Mouse (Mus musculus) embryonic facial prominence, embryonic 10.5 days (tissue): ENCODE data around the gene Blcap. TPM values are rescaled to one million over a fixed set of nuclear protein-coding genes. Genes with fewer than 3 reads are reported as not detected.

Source experiments
- DNase-seq: peaks from one replicate; pipeline ENCODE4 v3.0.0-alpha.2; 2017; ENCODE audit warnings: low spot score
- H3K27ac ChIP-seq: fragments of 300-500 bp; sonication (generic); replicated peaks from 2 replicates; pipeline ENCODE4 v1.5.1; 2016; ENCODE audit warnings: mild to moderate bottlenecking
- H3K27me3 ChIP-seq: fragments of 300-500 bp; sonication (generic); replicated peaks from 2 replicates; pipeline ENCODE4 v1.6.1; 2016; ENCODE audit warnings: low read depth, mild to moderate bottlenecking; ENCODE audit not compliant: poor library complexity, severe bottlenecking
- H3K36me3 ChIP-seq: fragments of 300-500 bp; sonication (generic); replicated peaks from 2 replicates; pipeline ENCODE4 v1.6.1; 2016; ENCODE audit warnings: mild to moderate bottlenecking, moderate library complexity
- H3K4me1 ChIP-seq: fragments of 300-500 bp; sonication (generic); 2 replicates; pipeline ENCODE4 v1.6.1; 2016
- H3K4me3 ChIP-seq: fragments of 300-500 bp; sonication (generic); 2 replicates; pipeline ENCODE4 v1.5.1; 2016; ENCODE audit warnings: mild to moderate bottlenecking, moderate library complexity
- H3K9me3 ChIP-seq: fragments of 300-500 bp; sonication (generic); 2 replicates; pipeline ENCODE4 v1.6.1; 2016; ENCODE audit warnings: mild to moderate bottlenecking
- WGBS: fragments of 180-500 bp; shearing (Covaris S2); methylation state at CpG from one replicate; pipeline ENCODE4 v1.1.7; 2016; 5-methylcytosine and 5-hydroxymethylcytosine counted together
- polyA plus RNA-seq: library from polyadenylated mRNA; unstranded; fragments of >200 nt; fragmentation: Nextera tagmentation; extraction: Ambion mirVana; gene quantifications from 2 replicates; pipeline ENCODE4 v1.2.1, GENCODE M21; 2016

The Blcap gene
- polyA plus RNA-seq, 1 experiment from 2014 or later: 82.1 TPM

- peaks cover 74% of the 10 kb centered on the region for H3K4me1 ChIP-seq
Measured at GRCm38 (mm10) chr2:157556074-157556698, 14.9 kb downstream of the Blcap start.

GRCm38 (mm10) chr2:157552158-157552886 lies 18.8 kb downstream of the Blcap start:
- WGBS: 86% methylated on average over 10 of the region's 10 CpGs
- Histone ChIP-seq H3K4me3 (no peak overlapping the region), H3K4me1 (peaks cover 70% of the 10 kb centered on the region), H3K27ac (peak overlapping the region; percentile 76), H3K36me3 (peaks cover 41% of the 10 kb centered on the region), H3K9me3 (peaks cover 3% of the 10 kb centered on the region; the same call in 1 of the 2 replicates), H3K27me3 (no peaks in the 10 kb centered on the region)
- DNase-seq: no peak

More at GRCm38 (mm10) chr2:157556074-157556698, 14.9 kb downstream of the Blcap start:
- Histone ChIP-seq H3K27ac (peak overlapping the region; percentile 72), H3K9me3 (peaks cover 37% of the 10 kb centered on the region), H3K4me3 (no peak overlapping the region), H3K36me3 (peaks cover 59% of the 10 kb centered on the region), H3K27me3 (no peaks in the 10 kb centered on the region)
- WGBS: 67% methylated on average over 5 of the region's 5 CpGs
- DNase-seq: peak; percentile 41

GRCm38 (mm10) chr2:157550292-157550691 lies 20.8 kb downstream of the Blcap start:
- no peaks in the 10 kb centered on the region for H3K27me3 ChIP-seq
- H3K36me3 ChIP-seq: peaks cover 40% of the 10 kb centered on the region
- WGBS: 86% methylated on average over 4 of the region's 4 CpGs
- no peak for DNase-seq
- H3K27ac ChIP-seq: no peak overlapping the region
- H3K4me1 ChIP-seq: peaks cover 71% of the 10 kb centered on the region
- no peaks in the 10 kb centered on the region for H3K9me3 ChIP-seq
- no peak overlapping the region for H3K4me3 ChIP-seq

- Histone ChIP-seq H3K27me3 (no peaks in the 10 kb centered on the region), H3K36me3 (peaks cover 42% of the 10 kb centered on the region), H3K4me1 (peaks cover 70% of the 10 kb centered on the region), H3K9me3 (no peaks in the 10 kb centered on the region), H3K27ac (peak overlapping the region; percentile 71), H3K4me3 (no peak overlapping the region)
- DNase-seq: no peak
Measured at GRCm38 (mm10) chr2:157546686-157547085, 24.4 kb downstream of the Blcap start.

- 83% methylated on average over 9 of the region's 9 CpGs for WGBS
- H3K4me3 ChIP-seq: no peak overlapping the region
- peak overlapping the region; percentile 16 for H3K27ac ChIP-seq
- peaks cover 2% of the 10 kb centered on the region; the same call in 1 of the 2 replicates for H3K27me3 ChIP-seq
- DNase-seq: no peak
- peaks cover 92% of the 10 kb centered on the region for H3K4me1 ChIP-seq
- peaks cover 40% of the 10 kb centered on the region for H3K36me3 ChIP-seq
- no peaks in the 10 kb centered on the region for H3K9me3 ChIP-seq
Measured at GRCm38 (mm10) chr2:157544333-157544888, 26.7 kb downstream of the Blcap start.

GRCm38 (mm10) chr2:157542415-157542814 lies 28.7 kb downstream of the Blcap start:
- 60% methylated on average over 4 of the region's 4 CpGs for WGBS
- H3K27me3 ChIP-seq: peaks cover 17% of the 10 kb centered on the region
- peaks cover 30% of the 10 kb centered on the region for H3K36me3 ChIP-seq
- DNase-seq: no peak
- no peak overlapping the region for H3K4me3 ChIP-seq
- peak overlapping the region; percentile 80 for H3K27ac ChIP-seq
- no peaks in the 10 kb centered on the region for H3K9me3 ChIP-seq
- H3K4me1 ChIP-seq: peaks cover 94% of the 10 kb centered on the region

- H3K9me3 ChIP-seq: no peaks in the 10 kb centered on the region
- H3K27ac ChIP-seq: peak overlapping the region; percentile 80
- WGBS: 52% methylated on average over 8 of the region's 8 CpGs
- peaks cover 94% of the 10 kb centered on the region for H3K4me1 ChIP-seq
- no peak for DNase-seq
- H3K4me3 ChIP-seq: no peak overlapping the region
- H3K36me3 ChIP-seq: peaks cover 22% of the 10 kb centered on the region
- H3K27me3 ChIP-seq: peaks cover 17% of the 10 kb centered on the region
Measured at GRCm38 (mm10) chr2:157541631-157542030, 29.4 kb downstream of the Blcap start.

GRCm38 (mm10) chr2:157540953-157541569 lies 30.0 kb downstream of the Blcap start:
- no peak overlapping the region for H3K4me3 ChIP-seq
- H3K27me3 ChIP-seq: peaks cover 17% of the 10 kb centered on the region
- peaks cover 94% of the 10 kb centered on the region for H3K4me1 ChIP-seq
- H3K27ac ChIP-seq: peak overlapping the region; percentile 80
- WGBS: 49% methylated on average over 9 of the region's 9 CpGs
- DNase-seq: no peak
- H3K36me3 ChIP-seq: peaks cover 16% of the 10 kb centered on the region; the same call in 1 of the 2 replicates
- no peaks in the 10 kb centered on the region for H3K9me3 ChIP-seq

GRCm38 (mm10) chr2:157540073-157540952 lies 30.8 kb downstream of the Blcap start:
- no peak for DNase-seq
- H3K4me1 ChIP-seq: peaks cover 94% of the 10 kb centered on the region
- H3K36me3 ChIP-seq: peaks cover 12% of the 10 kb centered on the region; the same call in 1 of the 2 replicates
- peak overlapping the region; percentile 80 for H3K27ac ChIP-seq
- H3K9me3 ChIP-seq: no peaks in the 10 kb centered on the region
- 72% methylated on average over 24 of the region's 24 CpGs for WGBS
- peaks cover 17% of the 10 kb centered on the region for H3K27me3 ChIP-seq
- H3K4me3 ChIP-seq: no peak overlapping the region

GRCm38 (mm10) chr2:157537118-157537517 lies 34.0 kb downstream of the Blcap start:
- peaks cover 4% of the 10 kb centered on the region; the same call in 1 of the 2 replicates for H3K36me3 ChIP-seq
- peaks cover 92% of the 10 kb centered on the region for H3K4me1 ChIP-seq
- H3K4me3 ChIP-seq: 0 out of 2 replicates have a peak overlapping the region, but pooled peaks have one; percentile 16
- DNase-seq: peak; percentile 45
- 34% methylated on average over 7 of the region's 7 CpGs for WGBS
- peaks cover 17% of the 10 kb centered on the region for H3K27me3 ChIP-seq
- peak overlapping the region; percentile 70 for H3K27ac ChIP-seq
- no peaks in the 10 kb centered on the region for H3K9me3 ChIP-seq

GRCm38 (mm10) chr2:157536476-157537081 lies 34.5 kb downstream of the Blcap start:
- Histone ChIP-seq H3K4me1 (peaks cover 92% of the 10 kb centered on the region), H3K27me3 (peaks cover 17% of the 10 kb centered on the region), H3K27ac (peak overlapping the region; percentile 70), H3K4me3 (peak overlapping the region; percentile 16; the same call in 1 of the 2 replicates), H3K9me3 (no peaks in the 10 kb centered on the region), H3K36me3 (peaks cover 4% of the 10 kb centered on the region; the same call in 1 of the 2 replicates)
- peak; percentile 69 for DNase-seq
- 35% methylated on average over 7 of the region's 7 CpGs for WGBS
